8 mouse cellular contexts compared by ENCODE assay signal in genomic region chr12:69890476-69890875, GRCm38 (mm10). TPM values are rescaled to one million over a fixed set of nuclear protein-coding genes. Genes with fewer than 3 reads are reported as not detected.
DNase-seq lines count a peak whose midpoint lies in the region; ATAC-seq and TF ChIP-seq lines count a peak whose summit lies in the region.

No protein-coding gene starts in this region.

- WGBS in embryonic facial prominence, embryonic 15.5 days = 21% methylated on average over 5 of the region's 5 CpGs
- WGBS in liver, adult 2 months = 30% methylated on average over 5 of the region's 5 CpGs
- 36% methylated on average over 5 of the region's 5 CpGs for WGBS in neural tube, embryonic 13.5 days

- H3K4me2 ChIP-seq in embryonic facial prominence, embryonic 15.5 days (replicated peaks) = peak overlapping the region; percentile 72
- peak overlapping the region; percentile 80 for H3K4me2 ChIP-seq in neural tube, embryonic 13.5 days

- peaks cover 33% of the 10 kb centered on the region for H3K4me1 ChIP-seq in embryonic facial prominence, embryonic 15.5 days
- peaks cover 23% of the 10 kb centered on the region for H3K4me1 ChIP-seq in liver, adult 2 months (ENCODE audit: control insufficient read depth, insufficient read depth, low read length)
- peaks cover 61% of the 10 kb centered on the region for H3K4me1 ChIP-seq in neural tube, embryonic 13.5 days (replicated peaks)

- no peaks in the 10 kb centered on the region for H3K27me3 ChIP-seq in embryonic facial prominence, embryonic 15.5 days
- no peaks in the 10 kb centered on the region for H3K27me3 ChIP-seq in liver, adult 2 months (ENCODE audit: control insufficient read depth, insufficient read depth, low read length)
- H3K27me3 ChIP-seq in neural tube, embryonic 13.5 days = no peaks in the 10 kb centered on the region

- H3K4me3 ChIP-seq in embryonic facial prominence, embryonic 15.5 days (replicated peaks) = peak overlapping the region; percentile 87
- H3K4me3 ChIP-seq in liver, adult 2 months (ENCODE audit: insufficient read depth, low read depth, low read length) = no peak overlapping the region
- peak overlapping the region; percentile 90 for H3K4me3 ChIP-seq in neural tube, embryonic 13.5 days

- H3K9me3 ChIP-seq in embryonic facial prominence, embryonic 15.5 days (replicated peaks) = no peaks in the 10 kb centered on the region
- no peaks in the 10 kb centered on the region for H3K9me3 ChIP-seq in neural tube, embryonic 13.5 days

- no peak for ATAC-seq in embryonic facial prominence, embryonic 15.5 days (ENCODE audit: insufficient number of reproducible peaks, low FRiP score, low TSS enrichment, low read depth)
- ATAC-seq in neural tube, embryonic 13.5 days (ENCODE audit: low read depth) = no peak

- DNase-seq in left cerebral cortex, postnatal 25 days (ENCODE audit: low spot score in 2 of 2) = peak; percentile 22 to 24
- no peak for DNase-seq in left cerebral cortex, postnatal 36 days (ENCODE audit: low spot score in 2 of 2)
- no peak for DNase-seq in liver, adult 2 months (ENCODE audit: extremely low read depth, low read depth, low spot score)
- DNase-seq in c-Kit-positive CD71-positive TER-119-positive erythroid progenitor cells, embryonic 14.5 days (ENCODE audit: low spot score) = no peak
- no peak for DNase-seq in adrenal gland, postnatal 10 days
- DNase-seq in left cerebral cortex, postnatal 4 days = no peak

- peak overlapping the region; percentile 44; the same call in 1 of the 2 replicates for H3K27ac ChIP-seq in embryonic facial prominence, embryonic 15.5 days (replicated peaks)
- no peak overlapping the region for H3K27ac ChIP-seq in liver, adult 2 months (replicated peaks; ENCODE audit: insufficient read depth, low read depth, low read length)
- peak overlapping the region; percentile 56 for H3K27ac ChIP-seq in neural tube, embryonic 13.5 days (replicated peaks)

- no peak for TF ChIP-seq CTCF in liver, adult 2 months (IDR thresholded peaks at IDR 0.05; ENCODE audit: low read depth, low read length)

- peaks cover 37% of the 10 kb centered on the region for H3K79me2 ChIP-seq in liver, adult 2 months (ENCODE audit: control insufficient read depth, insufficient read depth, low read length)

- TF ChIP-seq POLR2A in liver, adult 2 months (IDR thresholded peaks at IDR 0.05; ENCODE audit: extremely low read depth, insufficient read depth, low read length) = no peak

- no peaks in the 10 kb centered on the region for H3K36me3 ChIP-seq in embryonic facial prominence, embryonic 15.5 days
- H3K36me3 ChIP-seq in liver, adult 2 months (ENCODE audit: control insufficient read depth, insufficient read depth, low read length) = no peaks in the 10 kb centered on the region
- no peaks in the 10 kb centered on the region for H3K36me3 ChIP-seq in neural tube, embryonic 13.5 days

- intact Hi-C loops in left cerebral cortex, postnatal 25 days (cut with DNase I) = loop anchor here (5.0 kb wide), 2 partner anchors 33 to 58 kb away; no protein-coding TSS in a partner anchor
- intact Hi-C loops in left cerebral cortex, postnatal 36 days (cut with DNase I) = loop anchor here (5.0 kb wide), 3 partner anchors 38 to 133 kb away; no protein-coding TSS in a partner anchor
- intact Hi-C loops in left cerebral cortex, postnatal 4 days (cut with DNase I) = loop anchor here (10.0 kb wide), 1 partner anchor 136 kb away; no protein-coding TSS in a partner anchor

- H3K9ac ChIP-seq in embryonic facial prominence, embryonic 15.5 days = no peak overlapping the region
- H3K9ac ChIP-seq in liver, adult 2 months (ENCODE audit: low read depth, low read length) = peak overlapping the region; percentile 31; the same call in 1 of the 2 replicates
- peak overlapping the region; percentile 96 for H3K9ac ChIP-seq in neural tube, embryonic 13.5 days

RNA-seq across cellular contexts. Expression of gene Atl1, which starts 1.9 kb away (rescaled TPM):
- 100 to 1,000 TPM; 236 to 246 TPM for total RNA-seq in left cerebral cortex, postnatal 25 days (2021)
- total RNA-seq in left cerebral cortex, postnatal 36 days (2021) = 100 to 1,000 TPM; 223 to 259 TPM
- 7.3 and 8.6 TPM in 2 replicates for polyA plus RNA-seq in embryonic facial prominence, embryonic 15.5 days (2015; fragmentation: Nextera tagmentation; extraction: Ambion mirVana)
- 1.5 and 1.7 TPM in 2 replicates for total RNA-seq in liver, adult 2 months (2014; rRNA removed)
- polyA plus RNA-seq in liver, adult 2 months (2012; rRNA removed) = 0.40 and 0.62 TPM in 2 replicates
- polyA plus RNA-seq in neural tube, embryonic 13.5 days (2015; fragmentation: Nextera tagmentation; extraction: Ambion mirVana) = 111 and 115 TPM in 2 replicates
- total RNA-seq in adrenal gland, postnatal 10 days (2021) = 10 to 100 TPM in 1 of 2 experiments, 1 to 10 TPM in 1; 8.8 to 14.3 TPM
- 100 to 1,000 TPM; 168 to 187 TPM for total RNA-seq in left cerebral cortex, postnatal 4 days (2021)

RNA-seq across cellular contexts. Expression of gene Map4k5, which starts 2.5 kb away (rescaled TPM):
- 10 to 100 TPM; 41.7 to 46.2 TPM for total RNA-seq in left cerebral cortex, postnatal 25 days (2021)
- 10 to 100 TPM; 32.5 to 47.1 TPM for total RNA-seq in left cerebral cortex, postnatal 36 days (2021)
- polyA plus RNA-seq in embryonic facial prominence, embryonic 15.5 days (2015; fragmentation: Nextera tagmentation; extraction: Ambion mirVana) = 36.5 and 36.6 TPM in 2 replicates
- 15.6 and 16.2 TPM in 2 replicates for total RNA-seq in liver, adult 2 months (2014; rRNA removed)
- polyA plus RNA-seq in liver, adult 2 months (2012; rRNA removed) = 1.8 and 3.6 TPM in 2 replicates
- polyA plus RNA-seq in neural tube, embryonic 13.5 days (2015; fragmentation: Nextera tagmentation; extraction: Ambion mirVana) = 30.7 and 33.4 TPM in 2 replicates
- 10 to 100 TPM; 31.3 to 39.8 TPM for total RNA-seq in adrenal gland, postnatal 10 days (2021)
- 10 to 100 TPM; 48.6 to 57.3 TPM for total RNA-seq in left cerebral cortex, postnatal 4 days (2021)

Comparison
In these comparisons a context has a peak if more than half of its experiments do, and no peak if none do; other contexts are left out.
1. DNase-seq: peak in left cerebral cortex, postnatal 25 days (2 of 2); none in left cerebral cortex, postnatal 36 days (0 of 2), liver, adult 2 months (single experiment), c-Kit-positive CD71-positive TER-119-positive erythroid progenitor cells, embryonic 14.5 days (single experiment), adrenal gland, postnatal 10 days (single experiment) and left cerebral cortex, postnatal 4 days (single experiment).
2. RNA of gene Atl1, which starts 1.9 kb away (total RNA-seq): 223 to 259 TPM in left cerebral cortex, postnatal 36 days, 236 to 246 TPM in left cerebral cortex, postnatal 25 days and 168 to 187 TPM in left cerebral cortex, postnatal 4 days; 8.8 to 14.3 TPM in adrenal gland, postnatal 10 days and 1.5 to 1.7 TPM in liver, adult 2 months; every median in the first group is over 10 times any median in the second.